Mouse (Mus musculus): ENCODE results near the gene Aifm1. TPM values are rescaled to one million over a fixed set of nuclear protein-coding genes. Genes with fewer than 3 reads are reported as not detected.

Aifm1 gene
- polyA plus RNA-seq, 1 experiment from 2014 or later: 83.6 TPM

DNA sequence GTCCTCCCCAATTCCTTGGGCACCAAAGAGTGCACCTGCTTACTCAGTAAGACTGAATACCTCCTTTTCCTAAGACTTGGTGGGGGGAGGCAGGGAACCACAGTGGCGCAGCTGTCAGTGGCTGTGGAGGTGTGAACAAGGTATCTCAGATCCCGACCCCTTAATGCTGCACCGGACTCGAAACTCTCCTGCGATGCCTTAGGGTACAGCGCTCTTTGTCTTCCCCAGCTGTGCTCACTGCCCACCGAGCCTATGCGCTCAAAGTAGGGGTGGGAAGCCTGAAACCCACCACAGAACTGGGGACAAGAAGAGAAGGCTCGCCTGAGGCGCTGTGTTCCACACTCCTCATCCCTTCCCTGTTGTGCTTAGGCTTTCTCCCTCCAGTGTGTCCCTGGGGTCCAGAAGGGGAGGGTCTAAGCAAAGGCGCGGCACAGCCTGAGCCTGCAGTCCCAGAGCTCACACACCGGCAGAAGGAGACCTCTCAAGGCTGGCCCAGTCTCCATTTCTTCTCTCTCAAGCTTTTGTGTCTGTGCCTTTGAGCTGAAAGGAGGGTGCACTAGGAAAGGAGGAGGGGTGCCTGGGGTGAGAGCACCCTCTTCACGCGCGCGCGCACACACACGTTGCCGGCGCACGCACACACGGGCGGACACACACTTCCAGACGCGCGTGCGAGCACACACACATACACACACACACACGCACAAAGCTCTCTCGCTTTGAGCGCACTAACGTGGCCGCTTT is 5.6 kb upstream of the Aifm1 start, which contains the start of gene Rab33a:
Gene Rab33a, plus strand, starts transcription at position 478 of the 741 bp plus-strand sequence.
- Histone ChIP-seq H3K9me3 (ENCODE audit: control insufficient read depth, low read length) (no peaks in the 10 kb centered on the region), H3K4me2 (ENCODE audit: low read depth, low read length, severe bottlenecking) (peak within 1 kb of the TSS; percentile 68), H3K9ac (ENCODE audit: low read length) (peak within 1 kb of the TSS; percentile 68), H3K27ac (ENCODE audit: low read depth, low read length) (peak within 1 kb of the TSS; percentile 78), H3K27me3 (ENCODE audit: control insufficient read depth, insufficient read depth, low read length) (no peaks in the 10 kb centered on the region), H3K36me3 (ENCODE audit: control insufficient read depth, insufficient read depth, low read length) (no peaks in the 10 kb centered on the region), H3K4me3 (ENCODE audit: low read depth, low read length) (peak within 1 kb of the TSS; percentile 44), H3K4me1 (replicated peaks; ENCODE audit: control insufficient read depth, insufficient read depth, low read length) (no peaks in the 10 kb centered on the region)
- 36% methylated on average over 33 of the region's 33 CpGs for WGBS
- ATAC-seq (replicated peaks; ENCODE audit: low FRiP score) (peak; percentile 77), DNase-seq (ENCODE audit: low spot score) (peak; percentile 58)

DNA sequence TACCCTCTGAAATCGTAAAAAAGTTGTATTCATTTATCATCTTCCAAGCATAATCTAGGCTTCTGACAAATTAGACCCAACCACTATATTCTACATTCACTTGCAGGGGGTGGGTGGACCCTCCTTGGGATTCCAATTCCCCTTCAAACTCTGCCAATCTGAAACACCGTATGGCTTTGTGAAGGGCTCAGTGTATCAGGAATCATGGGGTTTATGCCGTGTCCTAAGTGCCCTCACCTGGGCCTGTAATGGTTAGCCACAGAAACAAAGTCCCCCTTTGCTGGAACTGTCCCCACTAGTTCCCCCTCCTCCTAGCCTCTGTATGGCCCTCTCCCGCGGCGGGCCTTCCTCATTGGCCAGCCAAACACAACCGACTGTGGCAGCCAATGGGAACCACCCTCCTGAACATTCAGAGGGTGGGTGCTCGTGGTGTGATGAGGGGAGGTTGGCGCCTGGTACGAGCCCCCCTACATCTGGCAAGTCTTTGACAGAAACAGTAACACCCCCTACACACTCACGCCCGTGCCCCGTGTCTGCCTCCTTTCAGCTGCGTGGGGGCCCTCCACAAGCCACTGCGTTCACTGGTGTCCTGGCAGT is 4.9 kb upstream of the Aifm1 start:
- peak overlapping the region; percentile 78 for H3K27ac ChIP-seq (ENCODE audit: low read depth, low read length)
- peak overlapping the region; percentile 44 for H3K4me3 ChIP-seq (ENCODE audit: low read depth, low read length)
- no peaks in the 10 kb centered on the region for H3K36me3 ChIP-seq (ENCODE audit: control insufficient read depth, insufficient read depth, low read length)
- peak overlapping the region; percentile 68 for H3K4me2 ChIP-seq (ENCODE audit: low read depth, low read length, severe bottlenecking)
- peak overlapping the region; percentile 68 for H3K9ac ChIP-seq (ENCODE audit: low read length)
- WGBS: 27% methylated on average over 15 of the region's 15 CpGs
- no peaks in the 10 kb centered on the region for H3K4me1 ChIP-seq (replicated peaks; ENCODE audit: control insufficient read depth, insufficient read depth, low read length)
- DNase-seq (ENCODE audit: low spot score) (peak; percentile 74), ATAC-seq (replicated peaks; ENCODE audit: low FRiP score) (peak; percentile 93)
- H3K9me3 ChIP-seq (ENCODE audit: control insufficient read depth, low read length): no peaks in the 10 kb centered on the region
- no peaks in the 10 kb centered on the region for H3K27me3 ChIP-seq (ENCODE audit: control insufficient read depth, insufficient read depth, low read length)

DNA sequence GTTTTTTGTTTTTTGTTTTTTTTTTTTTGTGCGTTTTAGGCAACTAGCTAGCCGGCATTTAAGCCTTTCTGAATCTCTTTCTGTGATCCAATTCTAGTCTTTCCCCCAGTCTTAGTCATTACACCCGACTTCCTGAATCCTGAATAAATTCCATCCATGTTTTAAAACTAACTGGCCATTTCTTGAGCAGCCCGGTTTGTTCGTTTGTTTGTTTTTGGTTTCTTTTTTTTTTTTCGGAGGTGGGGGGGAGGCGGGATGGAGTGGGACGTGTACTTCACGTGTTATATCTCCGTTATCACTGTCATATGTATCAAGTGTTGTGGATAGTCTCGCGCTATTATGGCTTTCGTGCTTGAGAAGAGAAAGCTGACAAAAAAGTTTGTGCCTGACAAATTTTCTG is 461 bp upstream of the Aifm1 start:
- Histone ChIP-seq H3K4me3 (ENCODE audit: low read depth, low read length) (peak overlapping the region; percentile 52), H3K4me1 (replicated peaks; ENCODE audit: control insufficient read depth, insufficient read depth, low read length) (no peaks in the 10 kb centered on the region), H3K9me3 (ENCODE audit: control insufficient read depth, low read length) (no peaks in the 10 kb centered on the region), H3K27me3 (ENCODE audit: control insufficient read depth, insufficient read depth, low read length) (no peaks in the 10 kb centered on the region), H3K36me3 (ENCODE audit: control insufficient read depth, insufficient read depth, low read length) (no peaks in the 10 kb centered on the region), H3K4me2 (ENCODE audit: low read depth, low read length, severe bottlenecking) (peak overlapping the region; percentile 40; the same call in 1 of the 2 replicates), H3K27ac (ENCODE audit: low read depth, low read length) (no peak overlapping the region), H3K9ac (ENCODE audit: low read length) (peak overlapping the region; percentile 45; the same call in 1 of the 2 replicates)
- 18% methylated on average over 13 of the region's 13 CpGs for WGBS
- DNase-seq (ENCODE audit: low spot score): no peak
- no peak for ATAC-seq (replicated peaks; ENCODE audit: low FRiP score)

DNA sequence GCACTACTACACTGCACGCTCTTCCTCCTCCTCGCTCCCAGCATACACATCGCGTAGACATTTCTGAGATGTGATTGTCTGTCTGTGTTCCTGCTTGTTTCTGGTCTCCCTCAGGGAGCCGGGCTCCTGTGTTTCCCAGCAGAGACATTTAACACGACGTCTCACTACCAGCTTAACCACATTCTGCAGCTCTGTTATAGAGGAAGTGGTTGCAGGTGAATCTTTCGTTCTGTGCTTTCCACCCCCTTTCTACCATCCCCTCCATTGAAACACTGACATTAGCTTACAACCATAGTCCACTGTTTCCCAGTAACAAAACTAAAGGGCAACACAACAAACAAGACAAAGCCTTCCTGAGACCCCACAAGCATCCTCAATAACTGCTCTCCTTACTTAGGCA is 19.6 kb downstream of the Aifm1 start:
- no peak for ATAC-seq (replicated peaks; ENCODE audit: low FRiP score)
- Histone ChIP-seq H3K4me1 (replicated peaks; ENCODE audit: control insufficient read depth, insufficient read depth, low read length) (no peaks in the 10 kb centered on the region), H3K9ac (ENCODE audit: low read length) (no peak overlapping the region), H3K4me3 (ENCODE audit: low read depth, low read length) (no peak overlapping the region), H3K9me3 (ENCODE audit: control insufficient read depth, low read length) (no peaks in the 10 kb centered on the region), H3K36me3 (ENCODE audit: control insufficient read depth, insufficient read depth, low read length) (no peaks in the 10 kb centered on the region), H3K27ac (ENCODE audit: low read depth, low read length) (no peak overlapping the region), H3K4me2 (ENCODE audit: low read depth, low read length, severe bottlenecking) (no peak overlapping the region), H3K27me3 (ENCODE audit: control insufficient read depth, insufficient read depth, low read length) (no peaks in the 10 kb centered on the region)
- WGBS: 94% methylated on average over 8 of the region's 8 CpGs
- no peak for DNase-seq (ENCODE audit: low spot score)

DNA sequence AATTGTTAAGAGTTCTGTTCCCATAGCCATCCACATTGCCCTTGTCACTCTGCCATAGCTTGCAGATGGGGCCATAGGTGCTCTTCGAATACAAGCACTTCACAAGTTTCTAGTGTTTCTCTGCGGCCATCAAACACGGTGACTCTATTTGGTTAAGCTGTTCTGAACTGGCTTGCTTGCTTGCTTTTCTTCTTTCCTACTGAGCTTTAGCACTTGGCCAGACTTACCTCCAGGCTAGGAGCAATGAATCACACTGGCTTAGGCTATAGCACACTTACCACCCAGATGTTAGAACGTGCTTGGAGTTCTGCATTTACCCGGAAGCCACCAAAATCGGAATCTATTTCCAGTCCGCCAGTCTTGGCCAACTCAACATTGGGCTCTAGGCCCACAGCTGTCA is 31.7 kb downstream of the Aifm1 start:
- no peaks in the 10 kb centered on the region; the same call in 1 of the 2 replicates for H3K36me3 ChIP-seq (ENCODE audit: control insufficient read depth, insufficient read depth, low read length)
- WGBS: 93% methylated on average over 7 of the region's 7 CpGs
- H3K9me3 ChIP-seq (ENCODE audit: control insufficient read depth, low read length): no peaks in the 10 kb centered on the region
- no peak for ATAC-seq (replicated peaks; ENCODE audit: low FRiP score)
- no peak overlapping the region for H3K4me3 ChIP-seq (ENCODE audit: low read depth, low read length)
- no peak overlapping the region for H3K4me2 ChIP-seq (ENCODE audit: low read depth, low read length, severe bottlenecking)
- H3K27ac ChIP-seq (ENCODE audit: low read depth, low read length): no peak overlapping the region
- DNase-seq (ENCODE audit: low spot score): no peak
- no peak overlapping the region for H3K9ac ChIP-seq (ENCODE audit: low read length)
- no peaks in the 10 kb centered on the region for H3K4me1 ChIP-seq (replicated peaks; ENCODE audit: control insufficient read depth, insufficient read depth, low read length)
- no peaks in the 10 kb centered on the region for H3K27me3 ChIP-seq (ENCODE audit: control insufficient read depth, insufficient read depth, low read length)

DNA sequence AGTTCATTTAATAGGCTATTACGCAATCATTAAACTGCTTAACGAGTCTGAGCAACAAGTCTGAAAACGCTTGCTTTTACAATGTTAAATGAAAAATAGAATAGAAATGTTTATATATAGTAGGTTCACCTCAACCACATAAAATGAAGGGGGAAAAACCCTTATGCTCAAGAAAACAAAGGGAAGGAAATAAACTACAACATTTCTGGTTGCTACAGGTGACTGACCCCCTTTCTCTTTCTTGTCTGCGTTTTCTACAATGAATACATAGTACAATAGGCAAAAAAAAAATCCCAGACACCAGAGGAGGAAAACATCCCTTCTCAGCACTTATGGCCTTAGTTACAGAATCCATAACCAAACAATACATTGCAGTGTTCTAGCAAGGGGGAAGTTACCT is 32.3 kb downstream of the Aifm1 start:
- Histone ChIP-seq H3K9me3 (ENCODE audit: control insufficient read depth, low read length) (no peaks in the 10 kb centered on the region), H3K9ac (ENCODE audit: low read length) (no peak overlapping the region), H3K4me3 (ENCODE audit: low read depth, low read length) (no peak overlapping the region), H3K4me1 (replicated peaks; ENCODE audit: control insufficient read depth, insufficient read depth, low read length) (no peaks in the 10 kb centered on the region), H3K27me3 (ENCODE audit: control insufficient read depth, insufficient read depth, low read length) (no peaks in the 10 kb centered on the region), H3K36me3 (ENCODE audit: control insufficient read depth, insufficient read depth, low read length) (no peaks in the 10 kb centered on the region; the same call in 1 of the 2 replicates), H3K4me2 (ENCODE audit: low read depth, low read length, severe bottlenecking) (no peak overlapping the region), H3K27ac (ENCODE audit: low read depth, low read length) (no peak overlapping the region)
- ATAC-seq (replicated peaks; ENCODE audit: low FRiP score) (no peak), DNase-seq (ENCODE audit: low spot score) (no peak)
- WGBS: 71% methylated on average over 4 of the region's 4 CpGs

DNA sequence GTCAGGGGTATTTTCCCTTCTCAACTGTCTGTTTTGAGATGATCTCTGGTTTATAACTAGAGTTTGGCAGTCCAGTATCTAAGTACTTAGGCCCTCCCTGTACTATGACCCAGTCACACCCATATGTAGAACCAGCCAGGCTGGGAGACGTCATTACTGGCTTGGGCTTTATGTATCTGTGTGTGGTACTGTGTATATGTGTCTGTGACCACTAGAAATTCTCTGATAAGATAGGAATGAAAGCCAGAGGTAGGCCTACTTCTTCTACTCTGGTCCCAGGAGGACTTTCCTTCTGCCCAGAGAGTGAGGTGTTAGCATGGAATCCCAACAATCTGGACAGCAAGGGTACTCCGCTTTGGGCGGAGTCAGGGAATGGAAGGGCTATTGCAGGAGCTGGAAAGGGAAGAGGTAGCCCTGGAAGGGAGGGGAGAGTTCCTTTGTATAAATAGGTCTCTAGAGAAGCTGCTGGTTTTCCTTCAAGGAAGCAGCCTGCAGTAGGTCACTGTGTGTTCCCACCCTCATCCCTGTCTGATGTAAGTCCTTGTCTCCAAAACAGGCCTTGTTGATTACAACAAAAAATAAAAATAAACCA is 45.9 kb downstream of the Aifm1 start:
- no peak overlapping the region for H3K4me3 ChIP-seq (ENCODE audit: low read depth, low read length)
- 82% methylated on average over 3 of the region's 3 CpGs for WGBS
- no peaks in the 10 kb centered on the region for H3K9me3 ChIP-seq (ENCODE audit: control insufficient read depth, low read length)
- no peaks in the 10 kb centered on the region for H3K27me3 ChIP-seq (ENCODE audit: control insufficient read depth, insufficient read depth, low read length)
- no peak overlapping the region for H3K27ac ChIP-seq (ENCODE audit: low read depth, low read length)
- ATAC-seq (replicated peaks; ENCODE audit: low FRiP score) (no peak), DNase-seq (ENCODE audit: low spot score) (no peak)
- H3K36me3 ChIP-seq (ENCODE audit: control insufficient read depth, insufficient read depth, low read length): no peaks in the 10 kb centered on the region
- H3K4me1 ChIP-seq (replicated peaks; ENCODE audit: control insufficient read depth, insufficient read depth, low read length): no peaks in the 10 kb centered on the region
- no peak overlapping the region for H3K4me2 ChIP-seq (ENCODE audit: low read depth, low read length, severe bottlenecking)
- no peak overlapping the region for H3K9ac ChIP-seq (ENCODE audit: low read length)

DNA sequence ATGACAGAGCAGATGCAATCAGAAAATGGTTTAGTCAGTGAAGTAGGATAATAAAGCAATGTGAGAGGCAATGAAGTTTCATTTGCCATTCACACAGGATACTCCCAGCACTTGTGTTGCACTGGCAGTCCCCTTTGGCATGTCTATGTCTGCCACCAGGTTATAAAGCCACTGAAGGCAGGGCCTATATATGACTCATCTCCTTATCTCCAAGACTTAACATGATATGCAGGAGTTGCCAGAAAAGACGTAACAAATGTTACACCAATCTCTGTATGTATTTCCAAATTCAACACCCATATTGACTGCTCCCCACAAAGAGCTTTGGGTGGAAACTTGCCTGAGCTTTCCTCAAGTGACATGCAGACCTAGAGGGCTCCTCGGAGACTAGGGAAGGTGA is 47.2 kb downstream of the Aifm1 start:
- H3K4me3 ChIP-seq (ENCODE audit: low read depth, low read length): no peak overlapping the region
- 82% methylated on average over 2 of the region's 2 CpGs for WGBS
- no peak for ATAC-seq (replicated peaks; ENCODE audit: low FRiP score)
- no peaks in the 10 kb centered on the region for H3K4me1 ChIP-seq (replicated peaks; ENCODE audit: control insufficient read depth, insufficient read depth, low read length)
- no peak overlapping the region for H3K4me2 ChIP-seq (ENCODE audit: low read depth, low read length, severe bottlenecking)
- H3K27me3 ChIP-seq (ENCODE audit: control insufficient read depth, insufficient read depth, low read length): no peaks in the 10 kb centered on the region
- no peak overlapping the region for H3K9ac ChIP-seq (ENCODE audit: low read length)
- no peaks in the 10 kb centered on the region for H3K9me3 ChIP-seq (ENCODE audit: control insufficient read depth, low read length)
- no peak overlapping the region for H3K27ac ChIP-seq (ENCODE audit: low read depth, low read length)
- DNase-seq (ENCODE audit: low spot score): no peak
- no peaks in the 10 kb centered on the region for H3K36me3 ChIP-seq (ENCODE audit: control insufficient read depth, insufficient read depth, low read length)

All from forebrain, embryonic 11.5 days (tissue).